Mouse (Mus musculus): Measurements from ENCODE around the gene Eif4enif1.
A peak's percentile ranks its signal among the peaks of the same experiment; 100 is the strongest.

The Eif4enif1 gene

GRCm38 (mm10) chr11:3278351-3278750 lies 76.2 kb downstream of the Eif4enif1 start:
- DNase-seq: no peak

GRCm38 (mm10) chr11:3279729-3280128 lies 77.5 kb downstream of the Eif4enif1 start:
- no peak for DNase-seq

- no peak for DNase-seq
Observed at GRCm38 (mm10) chr11:3282887-3283286, 80.7 kb downstream of the Eif4enif1 start.

- no peak for DNase-seq
Observed at GRCm38 (mm10) chr11:3283645-3284044, 81.5 kb downstream of the Eif4enif1 start.

DNA sequence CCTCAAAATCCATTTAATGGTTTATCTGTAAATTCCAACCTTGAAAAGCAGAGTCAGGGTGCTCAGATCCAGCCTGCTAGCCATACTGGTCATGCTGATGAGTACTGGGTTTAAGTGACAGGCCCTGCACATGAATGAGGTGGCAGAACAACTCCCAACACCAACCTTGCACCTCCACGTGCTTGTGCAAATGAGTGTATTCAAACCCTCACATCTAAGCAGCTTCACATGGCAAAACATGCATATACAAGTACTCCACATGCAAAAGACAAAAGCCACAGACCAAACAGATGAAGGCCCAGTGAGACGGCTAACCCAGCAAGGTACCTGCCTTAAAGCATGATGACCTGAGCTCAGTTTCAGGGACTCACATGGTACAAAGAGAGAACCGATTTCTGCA lies 83.7 kb downstream of the Eif4enif1 start:
- DNase-seq: no peak

GRCm38 (mm10) chr11:3287131-3287530 lies 84.9 kb downstream of the Eif4enif1 start:
- no peak for DNase-seq

DNA sequence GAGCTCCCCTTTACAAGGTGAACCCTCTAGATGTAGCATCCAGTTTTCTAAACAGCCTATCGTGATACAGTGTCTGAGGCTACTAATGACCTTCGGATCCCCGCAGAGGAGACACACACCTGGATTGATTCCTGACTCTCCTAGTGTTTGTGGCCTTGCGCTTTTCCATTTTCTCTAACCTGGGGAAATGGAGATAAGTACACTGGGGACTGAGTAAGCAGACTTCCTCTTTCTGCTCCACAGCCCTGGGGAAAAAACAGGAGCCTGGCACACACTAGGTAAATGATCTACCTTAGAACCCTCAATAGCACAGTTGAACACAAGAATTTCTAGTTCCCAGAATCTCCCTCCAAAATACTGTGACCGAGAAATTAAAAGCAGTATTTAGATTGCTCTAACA lies 85.7 kb downstream of the Eif4enif1 start:
- no peak for DNase-seq

DNA sequence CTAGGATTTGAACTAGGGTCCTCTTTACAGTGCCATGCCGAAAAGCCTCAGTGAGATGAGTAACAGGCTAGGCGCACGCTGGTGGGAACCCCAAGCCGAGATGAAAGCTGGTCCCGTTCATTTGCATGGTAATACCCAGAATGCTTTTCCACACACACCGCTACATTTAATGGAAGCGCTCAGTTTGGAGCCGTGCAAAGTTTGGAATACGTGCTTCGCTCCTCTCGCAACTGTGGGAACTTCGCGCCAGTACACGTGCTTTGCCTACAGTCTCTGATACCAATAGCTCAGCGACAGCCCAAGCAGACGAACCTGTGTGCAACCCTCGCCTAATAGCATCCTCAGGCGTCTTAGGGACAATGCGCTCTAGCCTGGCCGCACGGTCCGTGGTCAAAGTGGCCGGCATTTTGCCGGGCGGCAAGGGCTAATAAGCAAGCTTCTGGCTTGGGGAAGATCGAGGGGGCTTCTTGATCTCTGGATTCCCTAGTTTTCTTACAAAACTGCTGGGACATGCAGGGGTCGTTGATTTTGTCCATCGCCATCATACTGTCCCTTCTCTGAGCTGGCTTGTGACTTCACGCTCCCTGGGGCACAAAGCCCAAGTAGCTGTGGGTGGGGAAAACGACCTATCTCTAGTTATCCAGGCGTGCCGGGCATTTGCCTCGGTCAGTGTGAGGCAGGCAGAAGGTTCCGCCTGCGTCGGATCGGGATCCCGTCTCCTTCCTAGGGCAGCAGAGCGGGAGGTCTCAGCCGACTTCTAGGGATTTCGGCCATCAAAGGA lies 86.5 kb downstream of the Eif4enif1 start, which contains the start of gene Patz1:
Patz1 (plus strand) TSS at position 354 of the 781 bp plus-strand sequence.
- DNase-seq: peak; percentile 39

DNA sequence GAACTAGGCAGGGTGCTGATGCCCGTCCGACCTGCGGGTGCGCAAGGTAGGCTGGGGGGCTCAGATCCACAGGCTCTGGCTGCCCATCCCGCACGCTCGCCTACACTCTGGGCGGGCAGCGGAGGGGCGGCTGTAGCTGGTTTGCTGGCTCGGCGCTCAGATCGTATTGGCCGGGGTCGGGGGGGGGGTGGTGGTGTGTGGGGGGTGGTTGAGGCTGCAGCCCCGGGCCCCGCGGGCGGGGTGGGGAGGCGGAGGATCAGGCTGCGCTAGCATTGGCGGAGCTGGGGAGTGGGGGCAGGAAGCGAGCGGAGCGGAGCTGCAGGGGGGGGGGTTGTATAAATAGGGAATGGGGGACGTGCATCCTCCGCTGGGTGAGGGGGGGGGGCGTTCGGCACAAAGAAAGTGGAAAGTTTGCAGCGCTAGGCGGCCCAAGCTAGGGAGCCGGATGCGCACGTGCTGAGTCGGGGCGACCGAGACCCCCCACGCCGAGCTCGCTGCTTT lies 87.2 kb downstream of the Eif4enif1 start:
- DNase-seq: peak; percentile 72

- peak; percentile 84 for DNase-seq
Observed at GRCm38 (mm10) chr11:3289803-3290639, 87.8 kb downstream of the Eif4enif1 start.

- peak; percentile 74 for DNase-seq
Observed at GRCm38 (mm10) chr11:3290640-3291310, 88.6 kb downstream of the Eif4enif1 start.

DNA sequence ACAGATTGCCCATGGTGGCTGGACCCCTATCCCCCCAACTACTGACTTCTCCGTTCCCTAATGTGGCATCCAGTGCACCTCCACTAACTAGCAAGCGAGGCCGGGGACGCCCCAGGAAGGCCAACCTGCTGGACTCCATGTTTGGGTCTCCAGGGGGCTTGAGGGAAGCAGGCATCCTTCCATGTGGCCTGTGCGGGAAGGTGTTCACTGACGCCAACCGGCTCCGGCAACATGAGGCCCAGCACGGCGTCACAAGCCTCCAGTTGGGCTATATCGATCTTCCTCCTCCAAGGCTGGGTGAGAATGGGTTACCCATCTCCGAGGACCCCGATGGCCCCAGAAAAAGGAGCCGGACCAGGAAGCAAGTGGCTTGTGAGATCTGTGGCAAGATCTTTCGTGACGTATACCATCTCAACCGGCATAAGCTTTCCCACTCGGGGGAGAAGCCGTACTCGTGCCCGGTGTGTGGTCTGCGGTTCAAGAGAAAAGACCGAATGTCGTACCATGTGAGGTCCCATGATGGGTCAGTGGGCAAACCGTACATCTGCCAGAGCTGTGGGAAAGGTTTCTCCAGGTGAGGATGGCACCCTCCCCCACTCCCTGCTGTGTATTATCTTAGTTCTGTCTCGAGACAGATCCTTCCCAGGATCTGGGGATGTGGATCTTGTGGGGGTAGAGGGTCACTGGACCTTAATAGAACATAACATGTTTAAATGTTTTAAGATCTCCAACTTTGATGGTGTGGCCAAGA lies 89.3 kb downstream of the Eif4enif1 start:
- no peak for DNase-seq

- DNase-seq: peak; percentile 40
Observed at GRCm38 (mm10) chr11:3292062-3292421, 89.8 kb downstream of the Eif4enif1 start.

DNA sequence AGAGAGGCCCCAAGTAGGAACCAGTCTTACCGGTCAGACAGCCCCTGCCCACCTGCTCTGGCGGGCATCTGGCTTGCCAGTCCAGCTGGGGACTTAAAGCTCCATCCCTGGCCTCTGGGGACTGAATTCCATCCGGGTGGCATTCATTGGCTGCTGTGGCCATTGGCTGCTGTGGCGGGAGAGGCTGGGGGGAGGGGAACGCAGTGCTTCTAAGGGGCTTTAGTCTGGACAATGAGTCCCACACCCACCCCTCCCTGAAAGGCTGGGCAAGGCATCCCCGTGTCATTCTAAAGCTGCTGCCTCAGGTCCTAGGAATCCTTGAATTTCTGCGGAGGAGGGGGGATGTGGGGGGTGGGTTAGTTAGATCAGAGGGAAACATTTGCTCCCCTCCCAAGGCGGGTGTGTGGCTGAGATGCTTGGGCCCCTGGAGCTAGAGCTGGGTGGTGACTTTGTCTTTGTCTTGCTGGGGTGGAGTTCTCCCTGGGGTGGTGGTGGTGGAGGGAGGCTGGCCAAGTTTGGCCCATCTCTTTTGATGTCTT lies 90.6 kb downstream of the Eif4enif1 start:
- no peak for DNase-seq

GRCm38 (mm10) chr11:3293361-3293760 lies 91.2 kb downstream of the Eif4enif1 start:
- DNase-seq: no peak

Measured in right cerebral cortex, adult 18-20 months (tissue).